Mouse (Mus musculus) lung, embryonic 14.5 days (tissue): ENCODE results near the gene Nf2. TPM values are rescaled to one million over a fixed set of nuclear protein-coding genes. Genes with fewer than 3 reads are reported as not detected.

ENCODE experiments used
- ATAC-seq: fragments of 200-750 bp; cut with Nextera tagmentation; 2 replicates; pipeline ENCODE4 v1.8.0; 2017; ENCODE audit warnings: mild to moderate bottlenecking, moderate TSS enrichment, moderate library complexity; ENCODE audit not compliant: insufficient read depth
- DNase-seq: peaks from one replicate; pipeline ENCODE4 v3.0.0-alpha.2; 2015
- H3K27ac ChIP-seq: fragments of 300-500 bp; sonication (generic); 2 replicates; pipeline ENCODE4 v1.5.1; 2014; ENCODE audit warnings: low read depth, mild to moderate bottlenecking, moderate library complexity
- H3K27me3 ChIP-seq: fragments of 300-500 bp; sonication (generic); 2 replicates; pipeline ENCODE4 v1.6.1; 2014; ENCODE audit warnings: low read length, control low read depth; ENCODE audit not compliant: insufficient read depth
- H3K36me3 ChIP-seq: fragments of 300-500 bp; sonication (generic); 2 replicates; pipeline ENCODE4 v1.6.1; 2014; ENCODE audit warnings: control low read depth; ENCODE audit not compliant: insufficient read depth
- H3K4me1 ChIP-seq: fragments of 300-500 bp; sonication (generic); 2 replicates; pipeline ENCODE4 v1.6.1; 2014; ENCODE audit warnings: antibody characterized with exemption, control low read depth; ENCODE audit not compliant: insufficient read depth
- H3K4me2 ChIP-seq: fragments of 300-500 bp; sonication (generic); 2 replicates; pipeline ENCODE4 v1.6.1; 2014; ENCODE audit warnings: mild to moderate bottlenecking
- H3K4me3 ChIP-seq: fragments of 300-500 bp; sonication (generic); 2 replicates; pipeline ENCODE4 v1.5.1; 2014; ENCODE audit warnings: low read depth, low read length
- H3K9ac ChIP-seq: fragments of 300-500 bp; sonication (generic); 2 replicates; pipeline ENCODE4 v1.6.1; 2014
- H3K9me3 ChIP-seq: fragments of 300-500 bp; sonication (generic); 2 replicates; pipeline ENCODE4 v1.6.1; 2016; ENCODE audit warnings: low read depth, low read length, control low read depth
- CTCF ChIP-seq: IDR thresholded peaks from 2 replicates; pipeline ENCODE4 v1.5.1; 2016; ENCODE audit warnings: antibody characterized with exemption, low read depth
- WGBS: fragments of 180-500 bp; shearing (Covaris S2); extraction: QIAGEN DNeasy Blood & Tissue Kit; methylation state at CpG from one replicate; pipeline ENCODE4 v1.1.7; 2014; 5-methylcytosine and 5-hydroxymethylcytosine counted together
- polyA plus RNA-seq: library from polyadenylated mRNA; unstranded; fragments of >200 nt; fragmentation: Nextera tagmentation; extraction: Ambion mirVana; gene quantifications from 2 replicates; pipeline ENCODE4 v1.2.1, GENCODE M21; 2014

The Nf2 gene
- polyA plus RNA-seq, 1 experiment from 2014 or later, result 43.3 TPM

DNA sequence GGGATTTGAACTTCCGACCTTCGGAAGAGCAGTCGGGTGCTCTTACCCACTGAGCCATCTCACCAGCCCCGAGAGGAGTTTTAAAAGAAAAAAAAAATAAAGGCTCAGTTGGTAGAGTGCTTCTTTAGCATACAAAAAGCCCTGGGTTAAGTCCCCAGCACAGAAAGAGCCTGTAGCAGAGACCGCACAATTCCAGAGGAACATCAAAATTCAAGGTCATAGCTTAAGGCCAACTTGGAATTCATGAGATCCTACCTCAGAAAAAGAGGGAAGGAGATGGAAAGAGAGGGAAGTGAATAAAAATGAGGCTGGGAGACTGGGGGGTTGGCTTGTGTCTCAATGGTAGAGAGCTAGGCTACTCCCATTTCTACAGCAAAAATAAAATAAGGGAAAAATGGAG, 4.8 kb upstream of the Nf2 start:
- 90% methylated on average over 5 of the region's 5 CpGs for WGBS
- Histone ChIP-seq H3K36me3 (no peaks in the 10 kb centered on the region), H3K27me3 (no peaks in the 10 kb centered on the region), H3K27ac (no peak overlapping the region), H3K4me1 (no peaks in the 10 kb centered on the region), H3K9me3 (no peaks in the 10 kb centered on the region), H3K4me3 (no peak overlapping the region), H3K4me2 (no peak overlapping the region), H3K9ac (no peak overlapping the region)
- ATAC-seq (no peak), DNase-seq (no peak)
- TF ChIP-seq CTCF, result no peak

DNA sequence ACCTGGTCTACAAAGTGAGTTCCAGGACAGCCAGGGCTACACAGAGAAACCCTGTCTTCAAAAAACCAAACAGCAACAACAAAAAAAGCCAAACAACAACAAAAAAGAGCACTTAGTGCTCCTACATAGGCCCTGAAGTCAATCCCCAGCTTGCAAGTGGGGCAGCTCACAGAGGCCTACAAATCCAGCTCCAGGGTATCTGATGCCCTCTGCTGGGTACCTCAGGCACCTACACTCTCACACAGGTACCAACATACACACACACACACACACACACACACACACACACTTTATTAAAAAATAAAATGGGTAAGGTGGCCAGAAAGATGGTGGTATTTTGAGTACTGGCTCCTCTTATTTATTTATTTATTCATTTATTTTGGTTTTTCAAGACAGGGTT, 3.7 kb upstream of the Nf2 start:
- H3K27ac ChIP-seq, result no peak overlapping the region
- no peak overlapping the region for H3K4me2 ChIP-seq
- H3K27me3 ChIP-seq, result no peaks in the 10 kb centered on the region
- no peak overlapping the region for H3K9ac ChIP-seq
- H3K36me3 ChIP-seq, result no peaks in the 10 kb centered on the region
- TF ChIP-seq CTCF, result no peak
- ATAC-seq (no peak), DNase-seq (no peak)
- H3K4me1 ChIP-seq, result no peaks in the 10 kb centered on the region
- no peaks in the 10 kb centered on the region for H3K9me3 ChIP-seq
- H3K4me3 ChIP-seq, result no peak overlapping the region

GRCm38 (mm10) chr11:4850404-4850803, 1.1 kb upstream of the Nf2 start:
- DNase-seq, result no peak
- TF ChIP-seq CTCF, result no peak
- Histone ChIP-seq H3K4me1 (peaks cover 5% of the 10 kb centered on the region; the same call in 1 of the 2 replicates), H3K36me3 (no peaks in the 10 kb centered on the region), H3K4me2 (peak overlapping the region; percentile 62), H3K27ac (no peak overlapping the region), H3K4me3 (peak overlapping the region; percentile 89; the same call in 1 of the 2 replicates), H3K27me3 (no peaks in the 10 kb centered on the region), H3K9ac (no peak overlapping the region), H3K9me3 (no peaks in the 10 kb centered on the region)
- 94% methylated on average over 2 of the region's 2 CpGs for WGBS
- no peak for ATAC-seq

DNA sequence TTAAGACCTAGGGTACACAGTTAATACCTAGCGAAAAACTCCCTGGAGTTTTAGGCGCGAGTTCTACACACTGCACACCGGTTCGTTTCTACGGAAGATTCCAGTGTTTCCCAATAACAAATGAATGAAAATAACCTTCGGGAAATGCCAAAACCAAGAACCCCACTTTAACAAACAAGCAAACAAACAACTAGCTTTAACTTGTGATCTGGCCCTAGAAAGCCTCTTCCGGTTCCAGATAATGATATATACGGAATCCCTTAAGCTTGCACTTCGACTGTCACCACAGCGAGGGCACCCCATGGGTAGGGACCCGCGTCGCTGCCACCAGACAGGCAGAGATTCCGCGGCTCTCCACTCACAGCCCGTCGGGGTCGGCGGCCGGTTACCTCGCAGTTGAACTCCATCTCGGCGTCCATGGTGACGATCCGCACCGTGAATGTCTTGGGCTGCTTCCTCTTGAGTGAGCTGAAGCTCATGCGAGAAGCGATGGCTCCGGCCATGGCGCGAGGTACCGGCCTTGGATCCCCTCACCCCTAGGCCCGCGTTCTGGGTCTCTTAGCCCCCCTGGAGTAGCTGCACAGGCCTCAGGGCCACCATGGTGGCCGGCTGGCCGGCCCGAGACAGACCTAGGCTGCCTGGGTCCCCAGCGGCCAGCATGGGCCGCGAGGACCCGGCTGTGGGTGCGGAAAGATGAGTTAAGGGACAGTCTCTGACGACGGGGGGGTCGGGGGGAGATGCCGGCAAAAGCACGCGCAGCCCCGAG, 670 bp downstream of the Nf2 start:
- Histone ChIP-seq H3K27ac (peak overlapping the region; percentile 83), H3K36me3 (no peaks in the 10 kb centered on the region), H3K4me2 (peak overlapping the region; percentile 76), H3K4me3 (peak overlapping the region; percentile 89), H3K9me3 (no peaks in the 10 kb centered on the region), H3K4me1 (peaks cover 5% of the 10 kb centered on the region; the same call in 1 of the 2 replicates), H3K27me3 (no peaks in the 10 kb centered on the region), H3K9ac (peak overlapping the region; percentile 97)
- DNase-seq (peak; percentile 64), ATAC-seq (peak; percentile 62)
- no peak for TF ChIP-seq CTCF
- WGBS, result under 1% methylated on average over 50 of the region's 50 CpGs

DNA sequence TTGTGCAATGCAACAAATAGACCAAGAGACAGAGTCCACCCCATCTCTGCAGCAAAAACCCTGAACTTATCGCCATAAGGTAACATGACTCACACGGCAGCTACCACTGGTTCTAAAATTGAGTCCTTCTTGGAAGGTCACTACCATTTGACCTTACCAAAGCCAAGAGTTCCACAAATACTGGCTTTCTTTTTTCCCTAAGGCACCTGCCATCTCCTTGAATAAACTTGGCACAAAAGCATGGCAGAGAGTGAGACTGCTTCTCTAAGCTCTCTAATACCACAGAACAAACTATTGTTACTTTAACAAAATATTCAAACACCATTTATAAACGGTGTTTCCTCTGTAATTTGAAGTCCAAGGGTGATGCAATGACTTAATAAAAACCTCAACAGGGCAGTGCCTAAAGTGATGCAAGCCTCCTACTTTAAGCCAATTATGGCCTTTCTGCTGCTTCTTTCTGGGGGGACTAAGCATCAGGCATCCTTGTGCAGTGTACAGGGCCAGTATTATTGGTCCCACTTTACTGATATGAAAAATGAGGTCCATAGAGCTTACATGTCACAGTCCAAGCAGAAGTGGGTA, 8.3 kb downstream of the Nf2 start:
- Histone ChIP-seq H3K27ac (no peak overlapping the region), H3K27me3 (no peaks in the 10 kb centered on the region), H3K36me3 (no peaks in the 10 kb centered on the region), H3K4me1 (no peaks in the 10 kb centered on the region), H3K9me3 (no peaks in the 10 kb centered on the region), H3K9ac (no peak overlapping the region), H3K4me3 (no peak overlapping the region), H3K4me2 (no peak overlapping the region)
- no peak for TF ChIP-seq CTCF
- WGBS, result 76% methylated on average over 3 of the region's 3 CpGs
- DNase-seq (no peak), ATAC-seq (no peak)

DNA sequence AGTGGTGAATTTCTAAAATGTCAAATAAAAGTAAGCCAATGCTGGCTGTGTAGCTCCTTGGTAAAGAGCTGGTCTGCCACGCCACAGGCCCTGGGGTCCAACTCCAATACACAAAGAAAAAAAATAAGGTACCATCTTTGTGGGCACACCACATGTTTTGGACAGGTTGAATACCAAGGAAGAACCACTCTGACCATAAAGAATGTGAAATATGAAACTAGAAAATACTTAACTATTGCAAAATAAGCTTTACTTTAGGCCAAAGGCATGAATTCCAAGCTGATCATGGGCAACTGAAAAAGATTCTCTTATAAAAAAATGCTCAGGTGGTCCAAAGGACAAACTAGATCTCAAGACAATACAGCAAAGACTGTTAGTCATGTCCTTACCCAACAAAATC, 11.1 kb downstream of the Nf2 start:
- DNase-seq, result no peak
- no peaks in the 10 kb centered on the region for H3K27me3 ChIP-seq
- no peak overlapping the region for H3K4me3 ChIP-seq
- no peak overlapping the region for H3K27ac ChIP-seq
- no peak for ATAC-seq
- H3K4me2 ChIP-seq, result no peak overlapping the region
- H3K9ac ChIP-seq, result no peak overlapping the region
- TF ChIP-seq CTCF, result no peak
- no peaks in the 10 kb centered on the region for H3K9me3 ChIP-seq
- no peaks in the 10 kb centered on the region for H3K36me3 ChIP-seq
- H3K4me1 ChIP-seq, result no peaks in the 10 kb centered on the region
- WGBS, result 87% methylated on average over 1 of the region's 1 CpGs

DNA sequence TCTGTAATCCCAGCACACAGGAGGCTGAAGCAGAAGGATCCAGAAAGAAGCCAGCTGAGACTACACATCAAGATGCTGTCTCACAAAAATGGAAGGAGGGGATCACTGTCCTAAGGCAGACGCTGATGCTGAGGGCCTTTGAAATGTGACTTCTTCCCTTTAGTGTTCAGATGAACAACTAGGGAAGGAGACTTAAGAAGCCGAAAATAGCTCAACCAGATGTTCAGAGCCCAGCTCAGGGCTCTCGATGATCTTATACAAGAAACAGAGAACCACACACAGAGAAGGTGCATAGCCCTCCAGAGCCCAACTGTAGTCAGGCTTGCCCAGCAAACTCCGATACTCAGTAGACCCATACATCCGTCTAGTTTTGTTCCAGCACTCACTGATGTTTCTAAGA, 12.0 kb downstream of the Nf2 start:
- Histone ChIP-seq H3K27me3 (no peaks in the 10 kb centered on the region), H3K9me3 (no peaks in the 10 kb centered on the region), H3K9ac (no peak overlapping the region), H3K4me3 (no peak overlapping the region), H3K4me1 (no peaks in the 10 kb centered on the region), H3K36me3 (no peaks in the 10 kb centered on the region), H3K4me2 (no peak overlapping the region), H3K27ac (no peak overlapping the region)
- no peak for DNase-seq
- no peak for TF ChIP-seq CTCF
- 65% methylated on average over 5 of the region's 5 CpGs for WGBS
- no peak for ATAC-seq
